Mouse (Mus musculus): Measurements from ENCODE around the gene BC035044. TPM values are rescaled to one million over a fixed set of nuclear protein-coding genes. Genes with fewer than 3 reads are reported as not detected.

BC035044 gene
- 101 TPM for polyA plus RNA-seq (2015; fragmentation: Illumina TruSeq; extraction: RNeasy Lipid Tissue Mini Kit (QIAGEN cat#74804); ENCODE audit: insufficient read depth, low replicate concordance)

DNA sequence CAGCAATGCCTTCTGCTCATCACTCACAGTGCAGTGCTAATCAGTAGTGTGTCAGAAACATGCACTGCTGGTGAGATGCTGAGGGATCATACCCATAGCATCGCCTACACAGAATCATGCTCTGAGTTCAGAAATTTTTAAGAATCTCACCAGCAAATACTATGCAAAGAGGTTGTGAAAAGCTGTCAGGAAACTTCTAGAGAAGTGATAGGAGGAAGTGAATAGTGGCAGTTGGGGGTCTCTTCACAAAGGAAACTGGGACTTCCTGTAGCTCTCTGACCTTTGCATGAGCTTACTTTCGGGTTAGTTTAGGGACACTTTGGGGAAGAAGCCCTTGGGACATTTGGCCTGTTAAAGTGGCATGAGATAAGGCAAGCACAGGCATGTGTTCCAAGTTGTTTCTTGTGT is at the start of gene BC035044:
Gene BC035044, minus strand, starts transcription at position 179 of the 408 bp plus-strand sequence.

DNA sequence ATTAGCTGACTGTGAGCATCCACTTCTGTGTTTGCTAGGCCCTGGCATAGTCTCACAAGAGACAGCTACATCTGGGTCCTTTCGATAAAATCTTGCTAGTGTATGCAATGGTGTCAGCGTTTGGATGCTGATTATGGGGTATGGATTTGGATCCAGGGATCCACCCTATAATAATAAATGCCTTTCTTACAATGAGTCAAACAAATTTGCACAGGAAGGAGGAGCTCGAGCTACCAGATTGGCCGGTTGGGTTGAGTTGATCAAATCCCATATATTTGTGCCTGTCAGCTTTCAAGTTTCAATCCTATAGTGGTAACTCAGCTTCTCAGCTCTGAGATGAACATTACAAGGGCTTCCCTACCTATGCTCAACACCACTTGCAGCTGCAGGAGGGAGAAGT is 43.2 kb upstream of the BC035044 start, which contains the start of gene Clec2g:
Gene Clec2g, plus strand, starts transcription at position 301 of the 400 bp plus-strand sequence.

DNA sequence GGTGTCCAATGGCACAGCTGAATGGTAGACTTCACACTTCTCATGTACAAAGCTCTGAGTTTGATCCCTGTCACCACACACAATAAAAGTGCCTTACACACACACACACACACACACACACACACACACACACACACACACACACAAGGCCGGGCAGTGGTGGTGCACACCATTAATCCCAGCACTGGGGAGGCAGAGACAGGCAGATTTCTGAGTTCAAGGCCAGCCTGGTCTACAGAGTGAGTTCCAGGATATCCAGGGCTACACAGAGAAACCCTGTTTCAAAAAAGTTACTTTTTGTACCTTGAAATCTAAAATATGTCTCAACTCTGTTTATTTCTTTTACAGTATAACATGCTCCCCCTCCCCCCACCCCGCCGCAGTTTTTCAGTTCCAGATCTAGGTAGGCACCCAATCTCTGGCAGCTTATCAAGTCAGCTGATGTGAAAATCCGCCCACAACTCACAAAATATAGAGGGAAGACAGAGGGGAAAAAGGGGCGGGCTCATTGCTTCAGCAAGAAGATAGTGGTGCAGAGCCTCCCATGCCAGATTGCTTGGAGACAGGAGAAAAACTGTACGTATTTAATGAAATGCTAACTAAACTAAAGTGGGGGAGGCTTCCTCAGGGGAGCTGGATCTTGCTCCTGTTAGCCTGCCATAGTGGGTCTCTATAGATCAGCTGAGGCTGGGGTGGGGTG is 3.7 kb downstream of the BC035044 start, which contains the start of gene Clec2i:
Gene Clec2i, plus strand, starts transcription at position 498 of the 700 bp plus-strand sequence.

DNA sequence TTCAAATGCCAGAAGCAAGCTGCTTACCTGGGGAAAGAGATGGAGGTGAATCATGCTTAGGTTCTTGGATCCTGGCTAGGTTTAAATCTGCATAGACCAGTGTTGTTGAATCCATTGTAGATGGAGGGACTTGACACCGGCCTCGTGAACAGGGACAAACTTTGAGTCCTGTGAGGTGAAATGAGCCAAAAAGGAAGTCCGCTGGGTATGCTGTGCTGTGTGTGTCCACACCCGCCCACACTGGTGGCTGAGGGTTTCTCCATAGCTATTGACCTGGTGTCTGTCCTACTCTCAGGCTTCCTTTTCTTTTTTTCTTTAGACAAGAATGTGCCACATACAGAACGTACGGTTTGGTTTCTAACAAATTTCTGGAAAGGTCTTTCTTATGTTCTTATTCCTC is 64.8 kb downstream of the BC035044 start, which contains the start of the genes Gm44511 and Klrb1b:
Gene Gm44511, minus strand, starts transcription at position 184 of the 400 bp plus-strand sequence.
Gene Klrb1b, minus strand, starts transcription at position 200 of the 400 bp plus-strand sequence.

Other genes starting within 250 kb of the BC035044 start
- gene Clec2h, start 228.7 kb downstream of the BC035044 start, polyA plus RNA-seq (2015; fragmentation: Illumina TruSeq; extraction: RNeasy Lipid Tissue Mini Kit (QIAGEN cat#74804); ENCODE audit: insufficient read depth, low replicate concordance): not detected
- gene Klrb1, start 168.1 kb downstream of the BC035044 start, polyA plus RNA-seq (2015; fragmentation: Illumina TruSeq; extraction: RNeasy Lipid Tissue Mini Kit (QIAGEN cat#74804); ENCODE audit: insufficient read depth, low replicate concordance): 2.2 TPM
- gene Klrb1c, start 101.9 kb downstream of the BC035044 start, polyA plus RNA-seq (2015; fragmentation: Illumina TruSeq; extraction: RNeasy Lipid Tissue Mini Kit (QIAGEN cat#74804); ENCODE audit: insufficient read depth, low replicate concordance): 27.6 TPM
- gene Gm44511, start 64.8 kb downstream of the BC035044 start, polyA plus RNA-seq (2015; fragmentation: Illumina TruSeq; extraction: RNeasy Lipid Tissue Mini Kit (QIAGEN cat#74804); ENCODE audit: insufficient read depth, low replicate concordance): 1.7 TPM
- gene Klrb1b, start 64.8 kb downstream of the BC035044 start, polyA plus RNA-seq (2015; fragmentation: Illumina TruSeq; extraction: RNeasy Lipid Tissue Mini Kit (QIAGEN cat#74804); ENCODE audit: insufficient read depth, low replicate concordance): 6.6 TPM
- gene Clec2i, start 3.5 kb downstream of the BC035044 start, polyA plus RNA-seq (2015; fragmentation: Illumina TruSeq; extraction: RNeasy Lipid Tissue Mini Kit (QIAGEN cat#74804); ENCODE audit: insufficient read depth, low replicate concordance): 177 TPM
- gene Clec2g, start 43.3 kb upstream of the BC035044 start, polyA plus RNA-seq (2015; fragmentation: Illumina TruSeq; extraction: RNeasy Lipid Tissue Mini Kit (QIAGEN cat#74804); ENCODE audit: insufficient read depth, low replicate concordance): 0.97 TPM
- gene Klrb1f, start 154.8 kb upstream of the BC035044 start, polyA plus RNA-seq (2015; fragmentation: Illumina TruSeq; extraction: RNeasy Lipid Tissue Mini Kit (QIAGEN cat#74804); ENCODE audit: insufficient read depth, low replicate concordance): 13.9 TPM
- gene Clec2e, start 209.8 kb upstream of the BC035044 start, polyA plus RNA-seq (2015; fragmentation: Illumina TruSeq; extraction: RNeasy Lipid Tissue Mini Kit (QIAGEN cat#74804); ENCODE audit: insufficient read depth, low replicate concordance): not detected